Comparison of ENCODE assay signal across 16 mouse cellular contexts in the genomic region with DNA sequence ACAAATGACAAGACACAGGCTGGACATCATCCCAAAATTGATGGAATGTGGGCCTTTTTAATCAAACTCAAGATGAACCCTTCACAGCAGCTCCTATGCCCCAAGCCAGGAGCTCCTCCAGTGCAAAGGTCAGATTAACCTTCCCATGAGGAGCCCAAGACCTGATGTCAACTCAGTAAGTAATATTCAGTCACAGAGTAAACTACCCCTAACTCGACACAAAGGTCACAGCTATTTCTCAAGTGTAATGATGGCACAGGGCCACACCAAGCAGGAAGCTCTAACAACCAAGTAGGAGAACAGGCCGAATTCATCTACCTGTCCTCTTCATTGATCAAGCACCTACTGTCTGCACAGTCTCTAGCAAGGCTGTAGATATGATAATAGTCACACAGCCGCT.
"Had no signal": no experiment of that assay in that cellular context is flagged by ENCODE, and none has a peak within 500 bp of the region (broad histone marks: within the 10 kb centered on the region; RNA-seq: fewer than 3 reads in every experiment).

No protein-coding gene starts in this region.

- H3K27me3 ChIP-seq: hindbrain, embryonic 15.5 days; limb, embryonic 13.5 days; liver, embryonic 12.5 days; liver, embryonic 15.5 days; midbrain, embryonic 12.5 days; neural tube, embryonic 13.5 days had no signal

- H3K4me2 ChIP-seq: hindbrain, embryonic 15.5 days; limb, embryonic 13.5 days; liver, embryonic 12.5 days; liver, embryonic 15.5 days; midbrain, embryonic 12.5 days; neural tube, embryonic 13.5 days had no signal

- ATAC-seq: intestine, postnatal 0 days; liver, embryonic 12.5 days; midbrain, embryonic 16.5 days had no signal

- H3K9me3 ChIP-seq: hindbrain, embryonic 15.5 days; limb, embryonic 10.5 days; liver, embryonic 15.5 days; neural tube, embryonic 13.5 days had no signal

- H3K27ac ChIP-seq: hindbrain, embryonic 15.5 days; layer of hippocampus, adult 2 months; limb, embryonic 10.5 days; limb, embryonic 13.5 days; liver, embryonic 12.5 days; liver, embryonic 15.5 days; midbrain, embryonic 12.5 days; neural tube, embryonic 13.5 days had no signal

- H3K9ac ChIP-seq: hindbrain, embryonic 15.5 days; limb, embryonic 13.5 days; liver, embryonic 12.5 days; liver, embryonic 15.5 days; midbrain, embryonic 12.5 days; neural tube, embryonic 13.5 days had no signal

- H3K4me1 ChIP-seq: hindbrain, embryonic 15.5 days; limb, embryonic 13.5 days; midbrain, embryonic 12.5 days; neural tube, embryonic 13.5 days had no signal

- H3K4me3 ChIP-seq: hindbrain, embryonic 15.5 days; layer of hippocampus, adult 2 months; limb, embryonic 10.5 days; limb, embryonic 13.5 days; liver, embryonic 12.5 days; liver, embryonic 15.5 days; midbrain, embryonic 12.5 days; myocyte; neural tube, embryonic 13.5 days had no signal

- DNase-seq: layer of hippocampus, adult 9-11 months; lung, adult 2 months; lung, postnatal 14 days; lung, postnatal 4 days; thymus, postnatal 25 days had no signal
